Comparison of ENCODE assay signal across 9 mouse cellular contexts in genomic region chr8:78436071-78436651, GRCm38 (mm10). TPM values are rescaled to one million over a fixed set of nuclear protein-coding genes. Genes with fewer than 3 reads are reported as not detected.
DNase-seq lines count a peak whose midpoint lies in the region; ATAC-seq lines count a peak whose summit lies in the region.
"Had no signal": no experiment of that assay in that cellular context is flagged by ENCODE, and none has a peak within 500 bp of the region (broad histone marks: within the 10 kb centered on the region; RNA-seq: fewer than 3 reads in every experiment).

Gene Pou4f2, minus strand, starts transcription at chr8:78436645.

- no peaks in the 10 kb centered on the region for H3K4me1 ChIP-seq in liver, embryonic 13.5 days (replicated peaks)
- peaks cover 3% of the 10 kb centered on the region; the same call in 1 of the 2 replicates for H3K4me1 ChIP-seq in stomach, embryonic 14.5 days (ENCODE audit: control insufficient read depth, insufficient read depth, low read length)

- H3K9ac ChIP-seq in liver, embryonic 13.5 days: no peak within 1 kb of the TSS
- no peak within 1 kb of the TSS for H3K9ac ChIP-seq in stomach, embryonic 14.5 days (replicated peaks; ENCODE audit: low read depth, low read length)

- intact Hi-C loops in heart, postnatal 14 days (cut with DNase I): no loop called here

- DNase-seq in cerebellum, postnatal 10 days: peak; percentile 58 to 59
- no peak for DNase-seq in cerebellum, adult 11 months
- DNase-seq in right cerebral cortex, adult 18-20 months: peak; percentile 20
- no peak for DNase-seq in right cerebral cortex, postnatal 36 days (ENCODE audit: low spot score in 2 of 2)
- peak; percentile 3 to 5 for DNase-seq in heart, postnatal 14 days
- no peak for DNase-seq in liver, embryonic 13.5 days
- no peak for DNase-seq in lung, postnatal 14 days

- no peak within 1 kb of the TSS for H3K27ac ChIP-seq in liver, embryonic 13.5 days
- H3K27ac ChIP-seq in stomach, embryonic 14.5 days (ENCODE audit: low read length): no peak within 1 kb of the TSS

- WGBS in liver, embryonic 13.5 days (ENCODE audit: insufficient replicate concordance): 2% methylated on average over 46 of the region's 54 CpGs
- 1% methylated on average over 41 of the region's 54 CpGs for WGBS in stomach, embryonic 14.5 days

- peaks cover 79% of the 10 kb centered on the region for H3K27me3 ChIP-seq in liver, embryonic 13.5 days
- peaks cover 68% of the 10 kb centered on the region for H3K27me3 ChIP-seq in stomach, embryonic 14.5 days (ENCODE audit: control insufficient read depth, insufficient read depth, low read length)

- no peaks in the 10 kb centered on the region for H3K36me3 ChIP-seq in liver, embryonic 13.5 days
- H3K36me3 ChIP-seq in stomach, embryonic 14.5 days (ENCODE audit: control insufficient read depth, insufficient read depth, low read length): no peaks in the 10 kb centered on the region

- peak within 1 kb of the TSS; percentile 34 for H3K4me2 ChIP-seq in liver, embryonic 13.5 days
- peak within 1 kb of the TSS; percentile 51 for H3K4me2 ChIP-seq in stomach, embryonic 14.5 days (replicated peaks; ENCODE audit: low read depth, low read length)

- no peaks in the 10 kb centered on the region for H3K9me3 ChIP-seq in liver, embryonic 13.5 days (replicated peaks)
- no peaks in the 10 kb centered on the region for H3K9me3 ChIP-seq in stomach, embryonic 14.5 days (ENCODE audit: control insufficient read depth, low read depth, low read length)

- no peak for ATAC-seq in liver, embryonic 13.5 days (ENCODE audit: low read depth)
- no peak; the same call in 1 of the 2 replicates for ATAC-seq in stomach, embryonic 14.5 days (ENCODE audit: insufficient number of reproducible peaks, insufficient read depth, low FRiP score, low read depth)

- peak within 1 kb of the TSS; percentile 25 for H3K4me3 ChIP-seq in liver, embryonic 13.5 days (replicated peaks)
- H3K4me3 ChIP-seq in stomach, embryonic 14.5 days (ENCODE audit: low read depth, low read length): peak within 1 kb of the TSS; percentile 29

RNA-seq across cellular contexts. Expression of gene Pou4f2, which starts in this region (rescaled TPM):
- total RNA-seq in heart, postnatal 14 days (2021): not detected
- polyA plus RNA-seq in liver, embryonic 13.5 days (2015; fragmentation: Nextera tagmentation; extraction: Ambion mirVana): not detected in 2 replicates
- not detected in 2 replicates for polyA plus RNA-seq in stomach, embryonic 14.5 days (2014; fragmentation: Nextera tagmentation; extraction: Ambion mirVana)
- polyA plus RNA-seq: C2C12 had no signal

Comparison
In these comparisons a context has a peak if more than half of its experiments do, and no peak if none do; other contexts are left out.
1. DNase-seq: peak in cerebellum, postnatal 10 days (2 of 2) and right cerebral cortex, adult 18-20 months (single experiment); none in cerebellum, adult 11 months (single experiment), right cerebral cortex, postnatal 36 days (0 of 2), liver, embryonic 13.5 days (single experiment) and lung, postnatal 14 days (single experiment).
2. Peak in DNase-seq in heart, postnatal 14 days; RNA of the gene not detected or under 1 TPM.